Mouse (Mus musculus) hindbrain, embryonic 15.5 days (tissue): Measurements from ENCODE around the gene Slc26a1. TPM values are rescaled to one million over a fixed set of nuclear protein-coding genes. Genes with fewer than 3 reads are reported as not detected.

Source experiments
- ATAC-seq: fragments of 200-750 bp; cut with Nextera tagmentation; 2 replicates; pipeline ENCODE4 v1.8.0; 2017; ENCODE audit warnings: low read depth, moderate number of reproducible peaks, moderate TSS enrichment; ENCODE audit not compliant: low FRiP score
- H3K27ac ChIP-seq: fragments of 300-500 bp; sonication (generic); replicated peaks from 2 replicates; pipeline ENCODE4 v1.5.1; 2015; ENCODE audit warnings: mild to moderate bottlenecking, inconsistent platforms
- H3K27me3 ChIP-seq: fragments of 300-500 bp; sonication (generic); 2 replicates; pipeline ENCODE4 v1.6.1; 2015; ENCODE audit warnings: control low read depth, inconsistent platforms
- H3K36me3 ChIP-seq: fragments of 300-500 bp; sonication (generic); 2 replicates; pipeline ENCODE4 v1.6.1; 2015; ENCODE audit warnings: control low read depth, inconsistent platforms
- H3K4me1 ChIP-seq: fragments of 300-500 bp; sonication (generic); replicated peaks from 2 replicates; pipeline ENCODE4 v1.6.1; 2015; ENCODE audit warnings: control low read depth, inconsistent platforms
- H3K4me2 ChIP-seq: fragments of 300-500 bp; sonication (generic); 2 replicates; pipeline ENCODE4 v1.6.1; 2015; ENCODE audit warnings: moderate library complexity, mild to moderate bottlenecking, inconsistent platforms
- H3K4me3 ChIP-seq: fragments of 300-500 bp; sonication (generic); 2 replicates; pipeline ENCODE4 v1.5.1; 2015; ENCODE audit warnings: mild to moderate bottlenecking, inconsistent platforms
- H3K9ac ChIP-seq: fragments of 300-500 bp; sonication (generic); 2 replicates; pipeline ENCODE4 v1.6.1; 2015; ENCODE audit warnings: inconsistent platforms
- H3K9me3 ChIP-seq: fragments of 300-500 bp; sonication (generic); 2 replicates; pipeline ENCODE4 v1.6.1; 2016; ENCODE audit warnings: control low read depth, inconsistent platforms
- WGBS: fragments of 180-500 bp; shearing (Covaris S2); methylation state at CpG from one replicate; pipeline ENCODE4 v1.1.7; 2015; 5-methylcytosine and 5-hydroxymethylcytosine counted together
- polyA plus RNA-seq: library from polyadenylated mRNA; unstranded; fragments of >200 nt; fragmentation: Nextera tagmentation; extraction: Ambion mirVana; gene quantifications from 2 replicates; pipeline ENCODE4 v1.2.1, GENCODE M21; 2015

The Slc26a1 gene
- polyA plus RNA-seq, 1 experiment from 2014 or later, result 3.0 TPM

- H3K9me3 ChIP-seq, result no peaks in the 10 kb centered on the region
Measured at GRCm38 (mm10) chr5:108667370-108667769, 8.0 kb downstream of the Slc26a1 start.

GRCm38 (mm10) chr5:108665066-108665465, 10.3 kb downstream of the Slc26a1 start:
- H3K4me1 ChIP-seq, result peaks cover 24% of the 10 kb centered on the region
- no peak overlapping the region for H3K4me3 ChIP-seq
- no peak for ATAC-seq
- H3K9me3 ChIP-seq, result no peaks in the 10 kb centered on the region
- no peak overlapping the region for H3K9ac ChIP-seq
- H3K36me3 ChIP-seq, result no peaks in the 10 kb centered on the region
- H3K27ac ChIP-seq, result no peak overlapping the region
- no peak overlapping the region for H3K4me2 ChIP-seq
- H3K27me3 ChIP-seq, result no peaks in the 10 kb centered on the region
- 47% methylated on average over 3 of the region's 3 CpGs for WGBS

More at GRCm38 (mm10) chr5:108667370-108667769, 8.0 kb downstream of the Slc26a1 start:
- no peak overlapping the region for H3K4me2 ChIP-seq
- no peak overlapping the region for H3K9ac ChIP-seq
- 88% methylated on average over 2 of the region's 2 CpGs for WGBS
- H3K27me3 ChIP-seq, result no peaks in the 10 kb centered on the region
- ATAC-seq, result no peak
- peaks cover 22% of the 10 kb centered on the region for H3K4me1 ChIP-seq
- H3K4me3 ChIP-seq, result no peak overlapping the region
- no peak overlapping the region for H3K27ac ChIP-seq
- H3K36me3 ChIP-seq, result peaks cover 9% of the 10 kb centered on the region; the same call in 1 of the 2 replicates

GRCm38 (mm10) chr5:108662772-108663171, 12.6 kb downstream of the Slc26a1 start:
- Histone ChIP-seq H3K27me3 (no peaks in the 10 kb centered on the region), H3K36me3 (no peaks in the 10 kb centered on the region; the same call in 1 of the 2 replicates), H3K4me3 (no peak overlapping the region), H3K9ac (no peak overlapping the region), H3K9me3 (no peaks in the 10 kb centered on the region), H3K4me2 (no peak overlapping the region), H3K4me1 (peaks cover 29% of the 10 kb centered on the region), H3K27ac (no peak overlapping the region)
- 92% methylated on average over 4 of the region's 4 CpGs for WGBS
- ATAC-seq, result no peak

- H3K9me3 ChIP-seq, result no peaks in the 10 kb centered on the region
- no peaks in the 10 kb centered on the region for H3K27me3 ChIP-seq
- H3K4me1 ChIP-seq, result peaks cover 33% of the 10 kb centered on the region
- H3K9ac ChIP-seq, result peak overlapping the region; percentile 94
- ATAC-seq, result peak; percentile 98
- H3K36me3 ChIP-seq, result peaks cover 12% of the 10 kb centered on the region; the same call in 1 of the 2 replicates
- peak overlapping the region; percentile 92 for H3K4me3 ChIP-seq
- H3K4me2 ChIP-seq, result peak overlapping the region; percentile 88
- peak overlapping the region; percentile 59 for H3K27ac ChIP-seq
- 16% methylated on average over 36 of the region's 36 CpGs for WGBS
Measured at GRCm38 (mm10) chr5:108660632-108661268, 14.6 kb downstream of the Slc26a1 start.

- Histone ChIP-seq H3K27me3 (no peaks in the 10 kb centered on the region), H3K27ac (peak within 1 kb of the TSS; percentile 59), H3K4me1 (peaks cover 33% of the 10 kb centered on the region), H3K4me2 (peak within 1 kb of the TSS; percentile 88), H3K36me3 (peaks cover 16% of the 10 kb centered on the region), H3K4me3 (peak within 1 kb of the TSS; percentile 92), H3K9me3 (no peaks in the 10 kb centered on the region), H3K9ac (peak within 1 kb of the TSS; percentile 94)
- WGBS, result 11% methylated on average over 24 of the region's 24 CpGs
- ATAC-seq, result peak; percentile 24
Measured at GRCm38 (mm10) chr5:108659698-108660631, 15.4 kb downstream of the Slc26a1 start, which contains the start of gene Idua. Gene Idua, plus strand, starts transcription at chr5:108660331.

- peaks cover 29% of the 10 kb centered on the region for H3K36me3 ChIP-seq
Measured at GRCm38 (mm10) chr5:108658611-108659010, 16.8 kb downstream of the Slc26a1 start.

GRCm38 (mm10) chr5:108657406-108657805, 18.0 kb downstream of the Slc26a1 start:
- Histone ChIP-seq H3K27ac (no peak overlapping the region), H3K4me2 (no peak overlapping the region), H3K36me3 (peaks cover 41% of the 10 kb centered on the region), H3K9ac (no peak overlapping the region), H3K9me3 (no peaks in the 10 kb centered on the region), H3K4me3 (no peak overlapping the region), H3K27me3 (no peaks in the 10 kb centered on the region), H3K4me1 (peaks cover 33% of the 10 kb centered on the region)
- 73% methylated on average over 5 of the region's 5 CpGs for WGBS
- no peak for ATAC-seq

More at GRCm38 (mm10) chr5:108658611-108659010, 16.8 kb downstream of the Slc26a1 start:
- no peak overlapping the region for H3K27ac ChIP-seq
- H3K27me3 ChIP-seq, result no peaks in the 10 kb centered on the region
- no peak overlapping the region; the same call in 1 of the 2 replicates for H3K4me2 ChIP-seq
- ATAC-seq, result no peak
- H3K4me3 ChIP-seq, result no peak overlapping the region
- no peaks in the 10 kb centered on the region for H3K9me3 ChIP-seq
- H3K9ac ChIP-seq, result no peak overlapping the region
- WGBS, result 78% methylated on average over 1 of the region's 1 CpGs
- peaks cover 33% of the 10 kb centered on the region for H3K4me1 ChIP-seq

- Histone ChIP-seq H3K27me3 (no peaks in the 10 kb centered on the region), H3K4me2 (no peak overlapping the region), H3K9me3 (no peaks in the 10 kb centered on the region), H3K4me1 (peaks cover 31% of the 10 kb centered on the region), H3K9ac (no peak overlapping the region), H3K4me3 (no peak overlapping the region), H3K36me3 (peaks cover 44% of the 10 kb centered on the region), H3K27ac (no peak overlapping the region)
- no peak for ATAC-seq
- WGBS, result 93% methylated on average over 15 of the region's 15 CpGs
Measured at GRCm38 (mm10) chr5:108655891-108656650, 19.3 kb downstream of the Slc26a1 start.

GRCm38 (mm10) chr5:108655381-108655780, 20.0 kb downstream of the Slc26a1 start:
- no peak overlapping the region for H3K4me2 ChIP-seq
- H3K27me3 ChIP-seq, result no peaks in the 10 kb centered on the region
- ATAC-seq, result no peak
- no peak overlapping the region for H3K4me3 ChIP-seq
- no peak overlapping the region for H3K27ac ChIP-seq
- no peak overlapping the region for H3K9ac ChIP-seq
- no peaks in the 10 kb centered on the region for H3K9me3 ChIP-seq
- WGBS, result 95% methylated on average over 9 of the region's 9 CpGs
- H3K4me1 ChIP-seq, result peaks cover 28% of the 10 kb centered on the region
- peaks cover 49% of the 10 kb centered on the region for H3K36me3 ChIP-seq

- H3K36me3 ChIP-seq, result peaks cover 55% of the 10 kb centered on the region
- no peaks in the 10 kb centered on the region for H3K27me3 ChIP-seq
- peaks cover 22% of the 10 kb centered on the region for H3K4me1 ChIP-seq
- H3K4me2 ChIP-seq, result no peak overlapping the region
- no peaks in the 10 kb centered on the region for H3K9me3 ChIP-seq
- 96% methylated on average over 10 of the region's 10 CpGs for WGBS
- H3K27ac ChIP-seq, result no peak overlapping the region
- H3K9ac ChIP-seq, result no peak overlapping the region
- ATAC-seq, result no peak
- H3K4me3 ChIP-seq, result no peak overlapping the region
Measured at GRCm38 (mm10) chr5:108654444-108654990, 20.9 kb downstream of the Slc26a1 start.

GRCm38 (mm10) chr5:108653341-108653740, 22.0 kb downstream of the Slc26a1 start:
- 89% methylated on average over 6 of the region's 6 CpGs for WGBS
- Histone ChIP-seq H3K4me1 (peaks cover 10% of the 10 kb centered on the region), H3K36me3 (peaks cover 66% of the 10 kb centered on the region), H3K27me3 (no peaks in the 10 kb centered on the region), H3K4me2 (no peak overlapping the region), H3K27ac (no peak overlapping the region), H3K9ac (no peak overlapping the region), H3K9me3 (no peaks in the 10 kb centered on the region), H3K4me3 (no peak overlapping the region)
- ATAC-seq, result no peak
